Mouse (Mus musculus) adrenal gland, adult 8-10 months (tissue): ENCODE data around the gene Gria1. TPM values are rescaled to one million over a fixed set of nuclear protein-coding genes. Genes with fewer than 3 reads are reported as not detected.

Experiments
- DNase-seq: peaks from one replicate; pipeline ENCODE4 v3.0.0; 2022
- total RNA-seq, 4 experiments: library from RNA; stranded (reverse); gene quantifications; 2 replicates each; pipeline ENCODE4 v1.2.4; 2022

Gene Gria1
- total RNA-seq, 4 experiments from 2014 or later: 0.34 to 0.91 (median 0.65) TPM

GRCm38 (mm10) chr11:57070196-57070901, 59.2 kb downstream of the Gria1 start:
- DNase-seq: no peak

GRCm38 (mm10) chr11:57072171-57072570, 61.0 kb downstream of the Gria1 start:
- no peak for DNase-seq

GRCm38 (mm10) chr11:57079423-57079822, 68.2 kb downstream of the Gria1 start:
- no peak for DNase-seq

- DNase-seq: peak; percentile 41
Observed at GRCm38 (mm10) chr11:57089527-57089926, 78.3 kb downstream of the Gria1 start.

- no peak for DNase-seq
Observed at GRCm38 (mm10) chr11:57090705-57091104, 79.5 kb downstream of the Gria1 start.

GRCm38 (mm10) chr11:57091276-57091914, 80.2 kb downstream of the Gria1 start:
- peak; percentile 55 for DNase-seq

- DNase-seq: no peak
Observed at GRCm38 (mm10) chr11:57100491-57100890, 89.3 kb downstream of the Gria1 start.

- no peak for DNase-seq
Observed at GRCm38 (mm10) chr11:57103751-57104254, 92.6 kb downstream of the Gria1 start.

- no peak for DNase-seq
Observed at GRCm38 (mm10) chr11:57105683-57106082, 94.5 kb downstream of the Gria1 start.

DNA sequence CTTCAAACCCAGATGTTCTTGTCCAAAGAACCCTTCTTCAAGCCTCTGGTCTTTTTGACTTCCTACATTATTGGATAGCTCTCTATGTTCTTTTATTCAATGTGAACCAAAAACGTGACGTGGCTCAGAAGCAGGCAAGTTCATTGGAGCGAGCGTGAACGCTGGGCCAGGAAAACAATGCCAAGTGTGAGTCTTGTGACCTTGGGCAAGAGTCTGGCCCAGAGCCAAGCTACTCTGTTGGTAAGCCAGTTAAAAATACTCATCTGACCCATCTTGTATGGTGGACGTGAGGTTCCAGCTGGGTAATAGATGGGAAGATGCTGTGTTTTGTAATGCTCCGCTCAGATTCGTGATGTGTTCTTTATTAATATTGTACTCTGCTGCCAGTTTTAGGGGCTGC, 101.2 kb downstream of the Gria1 start:
- peak; percentile 42 for DNase-seq

DNA sequence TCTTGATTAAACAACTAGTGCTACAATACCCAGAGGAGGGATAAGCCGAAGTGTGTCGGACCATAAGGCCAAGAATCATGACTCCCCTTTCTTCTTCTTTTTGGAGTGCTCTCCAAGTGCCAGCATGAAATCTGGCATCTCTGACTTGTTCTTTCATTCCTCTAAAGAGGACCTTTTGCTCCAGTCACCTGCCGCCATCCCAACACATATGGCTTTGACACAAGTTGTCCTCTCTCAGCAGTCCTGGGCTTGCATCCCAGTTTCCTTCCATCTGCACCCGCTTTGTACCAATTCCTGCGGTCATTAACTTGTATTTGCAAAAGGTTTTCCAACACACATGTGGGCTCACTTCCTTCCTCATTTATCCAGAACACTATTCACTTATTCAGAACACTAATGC, 103.2 kb downstream of the Gria1 start:
- no peak for DNase-seq

- DNase-seq: no peak
Observed at GRCm38 (mm10) chr11:57127066-57127465, 115.9 kb downstream of the Gria1 start.

DNA sequence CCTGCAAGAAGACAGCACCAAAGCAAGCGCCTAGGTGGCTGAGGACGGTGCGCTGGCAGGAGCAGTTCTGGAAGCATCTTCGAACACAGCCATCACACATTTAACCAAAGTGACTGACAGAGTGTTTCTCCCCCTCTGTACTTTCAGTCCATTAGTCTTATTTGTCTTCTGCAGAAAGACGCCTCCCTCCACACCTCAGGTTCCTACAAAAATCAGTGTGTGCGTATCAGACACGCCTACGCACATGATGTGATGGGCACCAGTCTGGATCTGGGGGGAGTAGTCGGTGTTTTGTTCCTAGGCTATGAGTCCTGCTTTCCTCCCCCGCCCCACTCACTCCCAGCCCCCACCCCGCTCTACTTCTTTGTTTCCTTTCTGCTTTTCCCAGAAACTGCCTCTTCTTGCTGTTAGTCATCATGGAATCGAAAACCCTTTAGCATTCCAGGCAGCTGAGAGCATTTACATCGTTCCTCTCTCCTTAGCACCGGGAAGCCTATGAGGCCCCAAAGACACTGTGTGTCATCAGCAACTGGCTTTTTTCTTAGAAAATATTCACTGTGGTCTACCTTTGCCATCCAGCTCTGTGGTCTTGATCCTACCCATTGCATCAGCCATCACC, 129.1 kb downstream of the Gria1 start:
- DNase-seq: no peak

GRCm38 (mm10) chr11:57143681-57144080, 132.5 kb downstream of the Gria1 start:
- DNase-seq: no peak

- DNase-seq: no peak
Observed at GRCm38 (mm10) chr11:57145192-57145591, 134.0 kb downstream of the Gria1 start.

DNA sequence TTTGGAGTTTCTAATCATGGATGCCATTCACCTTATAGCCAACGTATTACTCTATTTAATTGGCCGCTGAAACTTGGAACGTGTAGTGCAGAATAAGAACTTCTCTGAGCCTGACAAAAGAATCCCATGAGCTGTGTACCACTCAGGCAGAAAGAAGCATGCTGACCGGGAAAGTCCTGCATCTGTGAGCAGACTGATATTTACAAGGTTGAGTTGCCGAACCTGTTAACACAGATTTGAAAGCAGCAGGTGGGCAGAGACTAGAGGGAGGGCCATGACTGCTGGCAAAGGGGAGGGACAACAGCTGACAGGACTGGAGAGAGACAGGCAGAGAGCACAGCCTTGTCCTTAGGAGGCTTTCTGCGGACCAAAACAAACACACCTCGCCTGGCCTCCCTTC, 134.5 kb downstream of the Gria1 start:
- no peak for DNase-seq

GRCm38 (mm10) chr11:57151674-57152073, 140.5 kb downstream of the Gria1 start:
- DNase-seq: no peak

GRCm38 (mm10) chr11:57154998-57155397, 143.8 kb downstream of the Gria1 start:
- no peak for DNase-seq

DNA sequence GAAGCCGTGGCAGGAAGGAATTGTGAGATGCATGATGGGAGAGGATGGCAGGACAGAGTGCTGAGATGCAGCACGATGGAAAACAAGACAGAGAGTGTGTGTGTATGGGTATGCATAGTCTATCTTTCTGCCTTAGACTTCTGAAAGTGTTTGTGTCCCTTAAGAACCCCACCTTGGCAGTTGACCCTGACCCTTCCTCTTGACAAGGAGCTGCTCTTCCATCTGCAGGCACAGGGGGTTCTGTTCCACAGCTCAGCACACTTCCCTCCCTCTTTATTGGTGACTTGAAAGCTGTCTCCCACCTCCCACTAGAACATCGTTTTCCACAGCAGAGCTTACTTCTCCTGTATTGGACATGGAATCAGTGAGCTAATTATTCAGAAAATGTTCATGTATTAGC, 148.2 kb downstream of the Gria1 start:
- no peak for DNase-seq

GRCm38 (mm10) chr11:57160076-57160475, 148.9 kb downstream of the Gria1 start:
- DNase-seq: no peak

DNA sequence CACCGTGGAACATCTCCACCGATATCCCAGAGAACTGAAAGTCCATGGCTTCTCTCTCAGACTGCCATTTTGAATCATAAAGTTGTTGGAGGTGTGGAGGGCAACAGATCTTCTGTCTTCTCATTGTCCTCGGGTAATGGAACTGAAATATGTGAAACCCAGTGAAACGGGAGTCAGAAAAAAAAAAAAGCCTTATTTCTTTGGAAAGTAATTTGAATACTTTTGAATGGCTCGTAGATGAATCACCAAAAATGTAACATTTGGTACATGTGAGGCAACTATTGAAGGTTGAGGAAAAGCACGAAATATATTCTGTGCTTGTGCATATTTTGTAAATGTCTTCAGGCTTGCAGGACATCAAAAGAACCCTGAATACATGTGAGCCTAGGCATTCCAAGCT, 151.7 kb downstream of the Gria1 start:
- no peak for DNase-seq

- DNase-seq: no peak
Observed at GRCm38 (mm10) chr11:57170058-57170457, 158.9 kb downstream of the Gria1 start.

- no peak for DNase-seq
Observed at GRCm38 (mm10) chr11:57174165-57174564, 163.0 kb downstream of the Gria1 start.

GRCm38 (mm10) chr11:57176552-57176951, 165.4 kb downstream of the Gria1 start:
- no peak for DNase-seq
